Mouse (Mus musculus) brain, embryonic 14.5 days (tissue): ENCODE measurements around the gene Hnrnpk.

Experiments
- CTCF ChIP-seq: fragments of 200-500 bp; IDR thresholded peaks from 2 replicates; pipeline ENCODE4 v1.5.1; 2012; ENCODE audit warnings: inconsistent platforms, mild to moderate bottlenecking, moderate library complexity, borderline replicate concordance; ENCODE audit not compliant: insufficient read depth, insufficient read length; ENCODE audit errors: extremely low read depth
- POLR2A ChIP-seq: fragments of 200-500 bp; IDR thresholded peaks from 2 replicates; pipeline ENCODE4 v1.6.1; 2012; ENCODE audit warnings: mild to moderate bottlenecking, inconsistent platforms, borderline replicate concordance; ENCODE audit not compliant: poor library complexity, insufficient read depth, insufficient read length, severe bottlenecking; ENCODE audit errors: extremely low read depth

DNA sequence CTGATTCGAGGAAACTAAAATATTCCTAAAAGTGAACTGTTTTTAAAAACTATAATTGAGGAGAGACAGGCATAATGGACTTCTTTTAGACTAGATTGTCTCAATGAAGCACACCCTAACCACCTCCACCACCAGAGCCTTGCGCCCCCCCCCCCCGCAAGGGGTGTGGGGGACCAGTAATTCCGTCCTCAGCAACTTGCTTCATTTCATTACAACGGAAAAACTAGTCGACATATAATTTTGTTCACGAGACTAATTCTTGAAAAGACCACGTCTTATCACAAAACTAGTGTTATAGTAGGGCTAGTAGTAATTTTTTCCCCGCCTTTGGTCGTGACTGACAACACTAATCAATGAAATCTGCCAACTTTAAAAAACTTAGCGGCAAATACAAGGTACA lies 2.6 kb downstream of the Hnrnpk start:
- no peak for TF ChIP-seq CTCF
- no peak for TF ChIP-seq POLR2A
